Mouse (Mus musculus) layer of hippocampus, adult 8-10 months (tissue): ENCODE data around the gene Ell2. TPM values are rescaled to one million over a fixed set of nuclear protein-coding genes. Genes with fewer than 3 reads are reported as not detected.
A peak's percentile ranks its signal among the peaks of the same experiment; 100 is the strongest.

Source experiments
- DNase-seq, 2 experiments: peaks; one replicate each; pipeline ENCODE4 v3.0.0; 2022; ENCODE audit warnings: low spot score in 2 of 2
- total RNA-seq, 4 experiments: library from RNA; stranded (reverse); gene quantifications; 2 replicates each; pipeline ENCODE4 v1.2.4; 2022

Ell2 gene
- total RNA-seq, 4 experiments from 2014 or later: 28.0 to 33.6 (median 31.8) TPM

- no peak for DNase-seq
Observed at GRCm38 (mm10) chr13:75766238-75766637, 59.7 kb downstream of the Ell2 start.

- DNase-seq: no peak
Observed at GRCm38 (mm10) chr13:75766967-75767366, 60.4 kb downstream of the Ell2 start.

- DNase-seq: no peak
Observed at GRCm38 (mm10) chr13:75770744-75771143, 64.2 kb downstream of the Ell2 start.

DNA sequence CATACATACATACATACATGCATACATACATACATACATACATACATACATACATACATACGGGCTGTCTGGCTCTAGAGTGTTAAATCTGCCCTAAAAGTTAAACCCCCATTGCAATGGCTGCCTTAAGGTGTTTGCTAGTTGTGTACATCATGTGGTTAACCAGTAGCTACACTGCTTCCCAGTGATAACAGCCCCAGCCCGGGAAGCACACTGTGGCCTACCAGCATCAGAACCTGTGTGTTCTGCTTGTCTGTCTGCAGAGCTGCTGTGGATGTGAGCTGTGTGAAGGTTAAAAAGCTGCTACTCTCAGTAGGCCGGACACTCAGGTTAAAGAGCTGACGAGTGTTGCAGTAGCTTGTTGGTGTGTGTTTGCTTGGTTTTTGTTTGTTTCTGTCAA, 64.8 kb downstream of the Ell2 start:
- DNase-seq: no peak

DNA sequence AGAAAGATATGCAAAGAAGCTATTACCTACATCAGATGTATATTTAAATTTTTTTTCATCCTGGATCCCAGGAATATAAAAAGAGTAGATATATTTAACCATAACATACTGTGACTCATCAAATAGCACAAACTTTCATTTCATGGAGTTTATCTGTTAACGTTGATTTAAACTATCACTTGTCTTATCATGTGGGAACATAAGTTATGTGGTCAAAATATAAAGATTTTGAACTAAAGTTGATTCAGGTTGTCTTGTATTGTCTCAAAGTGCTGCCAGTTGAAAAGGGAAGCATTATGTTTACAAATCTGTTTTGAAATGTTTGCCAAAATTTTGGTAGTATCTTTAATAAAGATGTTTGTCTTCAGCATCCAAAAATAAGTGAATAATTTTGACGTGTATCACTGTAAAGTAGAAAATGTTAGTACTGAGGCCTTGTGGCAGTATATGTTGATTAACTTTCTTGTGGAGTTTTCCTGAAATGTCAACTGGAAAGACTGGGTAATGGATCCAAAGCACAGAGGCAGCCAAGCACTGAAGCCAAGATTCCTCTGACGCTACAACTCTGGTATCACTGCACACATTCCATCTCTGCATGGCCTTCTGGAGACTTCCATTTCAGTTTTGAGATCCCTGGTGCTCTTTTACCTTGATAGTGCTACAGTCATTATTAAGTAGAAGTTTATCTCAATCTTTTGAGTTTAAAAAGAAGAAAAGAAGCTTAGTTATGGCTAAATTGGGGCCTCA, 65.6 kb downstream of the Ell2 start:
- no peak for DNase-seq

- DNase-seq: no peak
Observed at GRCm38 (mm10) chr13:75775961-75776360, 69.4 kb downstream of the Ell2 start.

DNA sequence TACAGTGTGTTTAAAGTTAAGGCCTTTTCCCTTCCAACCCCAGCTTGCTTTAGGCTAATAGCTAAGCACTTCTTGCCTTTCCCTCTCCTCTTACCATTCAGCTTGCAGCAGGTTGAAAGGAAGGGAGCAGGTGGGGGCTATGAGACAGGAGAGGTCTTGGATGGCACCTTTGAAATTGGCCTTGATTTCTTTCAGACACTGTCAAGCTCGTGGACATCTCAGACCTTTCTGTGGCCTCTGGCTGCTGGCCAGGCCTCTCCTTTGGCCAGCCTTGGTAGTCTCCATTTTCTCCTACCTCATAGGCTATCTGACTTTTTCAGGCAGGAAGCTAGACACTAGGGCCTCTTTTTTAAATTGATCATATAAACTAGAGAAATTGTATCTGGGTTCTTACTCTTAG, 70.1 kb downstream of the Ell2 start:
- no peak for DNase-seq

DNA sequence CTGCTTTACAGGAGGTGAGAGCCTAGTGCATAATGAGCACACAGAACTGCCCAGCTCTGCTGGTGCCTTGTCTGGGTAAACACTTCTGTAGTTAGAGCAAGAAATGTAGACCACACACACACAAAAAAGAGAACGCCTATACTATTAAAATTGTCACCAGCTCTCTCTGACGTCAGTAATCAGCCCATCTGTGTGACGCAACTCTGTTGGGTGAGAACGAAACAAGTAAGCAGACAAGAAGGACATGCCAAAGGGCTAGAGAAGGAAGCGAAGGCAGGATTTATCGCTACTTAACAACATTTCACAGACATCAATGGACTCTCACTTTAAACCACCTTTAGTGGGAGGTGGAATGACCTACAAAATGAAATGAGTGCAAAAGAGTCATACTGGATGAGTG, 71.6 kb downstream of the Ell2 start:
- DNase-seq: no peak

GRCm38 (mm10) chr13:75779169-75779568, 72.6 kb downstream of the Ell2 start:
- DNase-seq: no peak

DNA sequence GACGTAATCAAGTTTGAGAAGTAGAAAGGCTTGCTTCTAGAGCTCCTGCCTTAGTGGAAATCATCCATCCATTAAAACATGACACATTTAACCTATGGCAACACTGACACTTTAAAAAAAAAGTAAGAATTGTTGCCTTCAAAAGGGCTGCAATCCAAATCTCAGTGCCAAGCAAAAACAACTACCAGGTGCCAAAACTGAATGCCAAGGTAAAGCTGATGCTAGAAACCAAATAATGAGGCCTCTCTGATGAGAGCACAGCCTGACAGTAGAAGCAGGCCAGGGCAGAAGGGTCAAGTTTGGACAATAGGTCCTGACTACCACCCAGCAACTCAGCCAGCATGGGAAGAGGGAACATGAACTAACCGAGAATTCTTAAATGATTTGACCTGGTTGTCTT, 73.5 kb downstream of the Ell2 start:
- DNase-seq: no peak

DNA sequence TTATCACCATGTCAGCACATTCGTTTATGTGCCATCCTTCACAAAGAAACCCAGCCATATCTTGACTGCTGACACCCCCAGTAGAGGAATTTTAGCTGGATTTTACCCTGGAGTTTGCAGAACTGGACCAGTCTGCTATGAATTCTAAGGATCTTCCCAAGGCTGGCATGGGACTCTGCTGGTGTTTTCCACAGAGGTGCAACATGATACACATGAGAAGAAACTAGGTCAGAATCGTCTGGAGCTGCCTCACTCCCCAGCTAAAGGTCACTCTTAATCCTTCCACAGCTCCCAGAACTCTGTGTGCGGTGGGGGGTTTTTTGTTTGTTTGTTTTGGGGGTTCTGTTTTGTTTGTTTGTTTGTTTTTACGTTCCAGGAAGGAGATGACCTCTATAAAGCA, 79.2 kb downstream of the Ell2 start:
- no peak for DNase-seq

DNA sequence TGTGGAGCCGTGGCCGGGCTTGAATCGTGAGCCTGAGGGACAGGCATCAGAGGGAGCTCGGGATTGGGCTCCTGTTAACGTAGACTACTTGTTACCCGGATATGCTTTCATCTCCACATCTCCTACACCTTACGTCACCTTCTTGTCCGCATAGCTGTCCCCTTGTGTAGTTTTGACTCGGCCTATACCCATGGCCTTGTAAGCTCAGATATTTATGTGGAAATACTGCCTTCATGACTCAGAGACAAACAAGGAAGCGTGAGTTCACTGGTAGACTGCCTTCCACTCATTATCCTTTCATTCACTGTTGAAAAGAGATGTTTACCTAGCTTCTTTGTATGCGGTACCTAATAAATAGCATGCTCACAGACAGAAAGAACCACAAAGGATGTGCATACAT, 79.7 kb downstream of the Ell2 start:
- no peak for DNase-seq

- no peak for DNase-seq
Observed at GRCm38 (mm10) chr13:75787364-75787763, 80.8 kb downstream of the Ell2 start.

- DNase-seq: no peak
Observed at GRCm38 (mm10) chr13:75788178-75788577, 81.6 kb downstream of the Ell2 start.

- DNase-seq: no peak
Observed at GRCm38 (mm10) chr13:75789061-75789834, 82.7 kb downstream of the Ell2 start.

DNA sequence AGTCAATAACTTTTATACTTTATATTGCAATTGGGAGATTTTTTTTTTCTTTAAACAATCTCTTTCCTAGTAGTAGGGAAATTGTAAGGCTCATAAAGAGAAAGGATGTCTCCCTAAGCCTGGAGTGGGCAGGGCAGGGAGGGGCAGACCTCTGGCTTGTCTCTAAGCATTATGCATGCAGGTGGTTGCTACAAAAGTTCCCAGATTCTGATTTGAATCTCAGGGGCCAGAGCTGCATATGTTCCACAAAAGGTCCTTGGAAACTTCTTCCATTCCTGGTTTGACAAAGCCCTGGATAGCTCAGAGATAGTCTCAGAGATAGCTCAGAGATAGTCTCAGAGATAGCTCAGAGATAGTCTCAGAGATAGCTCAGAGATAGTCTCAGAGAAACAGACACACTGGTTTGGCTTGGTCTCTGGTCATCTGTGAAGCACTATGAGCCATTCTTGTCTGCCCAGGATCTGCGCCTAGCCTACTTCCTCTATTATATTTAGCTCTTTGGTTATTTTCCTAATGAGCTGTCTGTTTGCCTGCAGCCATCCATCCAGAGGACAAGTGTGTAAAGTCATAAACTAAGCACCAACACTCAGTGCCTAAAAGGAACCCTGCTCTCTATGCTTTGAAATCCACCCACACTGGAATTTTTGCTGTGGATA, 84.1 kb downstream of the Ell2 start:
- no peak for DNase-seq

- no peak for DNase-seq
Observed at GRCm38 (mm10) chr13:75793863-75794629, 87.5 kb downstream of the Ell2 start.

- peak; percentile 87 to 96 for DNase-seq
Observed at GRCm38 (mm10) chr13:75797369-75798141, 91.0 kb downstream of the Ell2 start.

DNA sequence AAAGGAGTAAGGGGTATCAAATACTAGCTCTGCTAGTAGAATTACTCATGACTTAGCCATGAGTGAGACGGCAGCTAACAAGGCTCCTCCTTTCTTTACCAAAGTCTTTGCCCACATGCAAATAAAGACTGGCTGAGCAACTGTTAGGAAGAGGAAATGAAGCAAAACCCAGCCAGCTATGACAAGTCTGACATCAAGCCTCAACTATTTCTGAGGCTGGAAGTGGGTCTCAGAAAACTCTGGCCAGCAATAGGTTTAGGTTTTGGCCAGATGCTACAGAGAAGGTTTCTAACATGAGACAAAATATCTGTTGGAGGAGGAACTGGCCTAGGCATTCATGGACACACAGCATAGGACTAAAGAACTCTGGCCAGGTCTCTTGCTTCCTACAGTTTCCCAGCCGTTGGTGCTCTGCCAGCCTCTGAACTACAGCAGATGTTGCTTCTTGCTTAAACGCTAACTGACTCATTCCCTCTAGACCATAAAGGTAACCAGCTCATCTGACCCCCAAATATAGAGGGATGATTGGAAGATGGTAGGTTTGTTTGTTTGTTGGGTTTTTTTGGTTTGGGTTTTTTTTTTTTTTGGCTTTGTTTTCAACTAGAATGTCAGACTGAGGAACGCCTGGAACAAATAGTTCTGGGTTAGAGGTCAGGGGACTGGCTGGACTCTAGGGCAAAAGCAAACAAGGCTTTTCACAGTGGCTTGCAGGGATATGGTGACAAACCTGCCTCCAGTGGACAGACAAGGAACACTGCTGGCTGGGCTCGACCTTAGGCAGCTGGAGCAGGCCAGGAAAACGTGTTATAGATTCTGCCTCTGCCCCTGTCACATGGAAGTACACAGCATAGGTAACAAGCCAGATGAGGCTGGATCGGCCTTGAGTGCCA, 92.1 kb downstream of the Ell2 start:
- DNase-seq: no peak

- no peak for DNase-seq
Observed at GRCm38 (mm10) chr13:75799421-75799820, 92.9 kb downstream of the Ell2 start.
